Mouse (Mus musculus) layer of hippocampus, postnatal 10 days (tissue): ENCODE measurements around the gene Tjp1. TPM values are rescaled to one million over a fixed set of nuclear protein-coding genes. Genes with fewer than 3 reads are reported as not detected.

Experiments used
- DNase-seq, 2 experiments: peaks; one replicate each; pipeline ENCODE4 v3.0.0; 2021; ENCODE audit warnings: low spot score in 2 of 2
- long read RNA-seq: library from polyadenylated mRNA; stranded (forward); transcript quantifications from one replicate; pipeline ENCODE4 v2.0.0, GENCODE M21; 2023
- total RNA-seq, 2 experiments: library from RNA; stranded (reverse); gene quantifications; 2 replicates each; pipeline ENCODE4 v1.2.3; 2021

Gene Tjp1
- 100 to 1,000 TPM; 113 to 118 TPM for total RNA-seq
- long read RNA-seq, partial matches to known transcripts = 1 of 3 reads
- long read RNA-seq, other reads (novel, unspliced or antisense) = 2 of 3 reads

GRCm38 (mm10) chr7:65527071-65528007, at the start of gene Tjp1:
TSS of gene Tjp1 (minus strand) at chr7:65527781.
- DNase-seq = peak; percentile 60 to 74

GRCm38 (mm10) chr7:65577118-65577517, 49.5 kb upstream of the Tjp1 start:
- peak; percentile 36 to 50 for DNase-seq

- peak; percentile 20 to 41 for DNase-seq
Observed at GRCm38 (mm10) chr7:65572731-65573130, 45.1 kb upstream of the Tjp1 start.

- DNase-seq = peak; percentile 24
Observed at GRCm38 (mm10) chr7:65570691-65571090, 43.1 kb upstream of the Tjp1 start.

- DNase-seq = no peak
Observed at GRCm38 (mm10) chr7:65555996-65556395, 28.4 kb upstream of the Tjp1 start.

GRCm38 (mm10) chr7:65545741-65546140, 18.2 kb upstream of the Tjp1 start:
- no peak for DNase-seq

GRCm38 (mm10) chr7:65532689-65533088, 5.1 kb upstream of the Tjp1 start:
- DNase-seq = no peak

- no peak for DNase-seq
Observed at GRCm38 (mm10) chr7:65523116-65523515, 4.5 kb downstream of the Tjp1 start.

- DNase-seq = no peak
Observed at GRCm38 (mm10) chr7:65522490-65522889, 5.1 kb downstream of the Tjp1 start.

GRCm38 (mm10) chr7:65520622-65521021, 7.0 kb downstream of the Tjp1 start:
- no peak for DNase-seq

- peak; percentile 71 to 77 for DNase-seq
Observed at GRCm38 (mm10) chr7:65519788-65520563, 7.6 kb downstream of the Tjp1 start.

GRCm38 (mm10) chr7:65516903-65517302, 10.7 kb downstream of the Tjp1 start:
- DNase-seq = no peak

- DNase-seq = no peak
Observed at GRCm38 (mm10) chr7:65513451-65514179, 14.0 kb downstream of the Tjp1 start.

GRCm38 (mm10) chr7:65509357-65509756, 18.2 kb downstream of the Tjp1 start:
- DNase-seq = peak; percentile 64 to 75

- DNase-seq = no peak
Observed at GRCm38 (mm10) chr7:65507341-65507740, 20.2 kb downstream of the Tjp1 start.

- no peak for DNase-seq
Observed at GRCm38 (mm10) chr7:65502486-65503322, 24.9 kb downstream of the Tjp1 start.

- no peak for DNase-seq
Observed at GRCm38 (mm10) chr7:65500746-65501145, 26.8 kb downstream of the Tjp1 start.

GRCm38 (mm10) chr7:65497733-65498583, 29.6 kb downstream of the Tjp1 start:
- peak; percentile 73 to 83 for DNase-seq

- DNase-seq = no peak
Observed at GRCm38 (mm10) chr7:65490526-65490925, 37.1 kb downstream of the Tjp1 start.
